Mouse (Mus musculus): Measurements from ENCODE around the gene Itga1. TPM values are rescaled to one million over a fixed set of nuclear protein-coding genes. Genes with fewer than 3 reads are reported as not detected.
A peak's percentile ranks its signal among the peaks of the same experiment; 100 is the strongest.

The Itga1 gene
- total and polyA plus RNA-seq, 3 experiments, result under 0.01 to 0.04 (median 0.01) TPM

DNA sequence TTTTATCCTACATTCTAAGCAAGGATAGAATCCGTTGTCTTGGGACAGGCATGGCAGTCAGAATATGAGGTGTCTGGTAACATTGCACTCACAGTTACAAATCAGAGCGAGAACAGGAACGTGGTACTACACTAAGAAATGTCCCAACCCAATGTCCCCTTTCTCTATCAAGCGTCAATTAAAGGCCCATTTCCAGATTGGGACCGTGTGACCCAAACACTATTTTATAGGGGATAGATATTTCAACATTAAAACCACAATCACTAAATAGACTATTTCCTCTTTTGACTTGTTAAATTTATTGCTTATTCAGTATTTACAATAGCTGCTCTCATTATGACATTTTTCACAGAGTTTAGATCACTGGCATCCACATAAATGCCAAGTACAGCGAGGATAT lies 48.1 kb upstream of the Itga1 start:
- H3K27me3 ChIP-seq (replicated peaks), result no peaks in the 10 kb centered on the region
- no peaks in the 10 kb centered on the region for H3K9me3 ChIP-seq (replicated peaks; ENCODE audit: low read length)
- no peaks in the 10 kb centered on the region for H3K36me3 ChIP-seq (replicated peaks in 1 of 2; ENCODE audit: control insufficient read depth in 1 of 2, insufficient read depth in 1 of 2, low read length in 1 of 2)
- DNase-seq (ENCODE audit: extremely low read depth), result no peak
- H3K4me2 ChIP-seq (ENCODE audit: insufficient read depth, low read depth, poor library complexity, severe bottlenecking), result no peak overlapping the region
- no peak overlapping the region for H3K4me3 ChIP-seq (replicated peaks in 1 of 3; ENCODE audit: low read depth in 2 of 3, low read length in 2 of 3, poor library complexity in 1 of 3)
- in situ Hi-C loops (cut with MboI; ENCODE audit: low pct_ligation_motif_present, low pct_unique_long_range_greater_than_20kb, low sequenced_read_pairs) (loop anchor here (25.0 kb wide), 1 partner anchor 163 kb away; no protein-coding TSS in a partner anchor), dilution Hi-C loops (cut with MboI; ENCODE audit: extremely low pct_ligation_motif_present, extremely low pct_unique_long_range_greater_than_20kb, low sequenced_read_pairs) (no loop called here)
- H3K4me1 ChIP-seq (ENCODE audit: control insufficient read depth in 1 of 2, insufficient read depth in 2 of 2), result no peaks in the 10 kb centered on the region
- H3K9ac ChIP-seq (ENCODE audit: insufficient read depth, low read depth), result no peak overlapping the region
- TF ChIP-seq MXI1 (IDR thresholded peaks at IDR 0.05; ENCODE audit: low read depth, low read length), result no peak
- no peak for TF ChIP-seq EP300 (IDR thresholded peaks at IDR 0.05; ENCODE audit: low read length)
- TF ChIP-seq BHLHE40 (IDR thresholded peaks at IDR 0.05; ENCODE audit: low read depth, low read length), result no peak
- TF ChIP-seq MAZ (IDR thresholded peaks at IDR 0.05; ENCODE audit: low read depth, low read length), result no peak
- TF ChIP-seq GABPA (IDR thresholded peaks at IDR 0.05; ENCODE audit: insufficient replicate concordance, low read depth, low read length), result no peak
- no peaks in the 10 kb centered on the region for H3K79me2 ChIP-seq (replicated peaks; ENCODE audit: control insufficient read depth, extremely low read depth, insufficient read depth, poor library complexity, severe bottlenecking)
- no peak overlapping the region for H3K27ac ChIP-seq (ENCODE audit: insufficient read depth, low read depth)

DNA sequence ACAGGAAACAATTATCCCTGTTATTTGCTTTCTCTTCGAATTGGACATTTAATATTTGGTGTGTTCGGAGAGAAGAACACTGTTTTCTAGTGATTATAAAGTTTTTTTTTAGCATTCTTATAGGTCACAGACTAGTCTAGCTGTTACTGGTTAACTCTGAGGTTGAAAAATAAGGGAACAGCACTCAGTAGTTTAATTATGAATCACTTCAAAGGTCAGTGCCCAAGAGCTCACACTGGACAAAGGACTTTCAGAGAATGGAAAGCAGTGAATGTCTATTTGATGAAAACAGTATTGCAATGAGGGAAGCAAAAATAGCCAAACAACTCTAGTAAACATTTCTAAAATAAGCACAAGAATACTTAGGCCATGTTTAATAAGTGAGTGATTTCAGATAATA lies 41.8 kb upstream of the Itga1 start:
- H3K79me2 ChIP-seq (replicated peaks; ENCODE audit: control insufficient read depth, extremely low read depth, insufficient read depth, poor library complexity, severe bottlenecking), result no peaks in the 10 kb centered on the region
- no peaks in the 10 kb centered on the region for H3K27me3 ChIP-seq (replicated peaks)
- no peak for TF ChIP-seq CTCF (conservative IDR thresholded peaks at IDR 0.05 in 1 of 2, IDR thresholded peaks at IDR 0.05 in 1 of 2; ENCODE audit: low read depth in 2 of 2, low read length in 2 of 2)
- TF ChIP-seq BHLHE40 (IDR thresholded peaks at IDR 0.05; ENCODE audit: low read depth, low read length), result no peak
- no peak for TF ChIP-seq MYC (IDR thresholded peaks at IDR 0.05; ENCODE audit: low read depth, low read length)
- no peak for TF ChIP-seq ZNF384 (IDR thresholded peaks at IDR 0.05; ENCODE audit: low read depth, low read length)
- no peak for TF ChIP-seq JUN (IDR thresholded peaks at IDR 0.05; ENCODE audit: insufficient read depth, low read depth, low read length)
- no peak for TF ChIP-seq NRF1 (IDR thresholded peaks at IDR 0.05; ENCODE audit: low read depth, low read length)
- TF ChIP-seq RAD21 (IDR thresholded peaks at IDR 0.05; ENCODE audit: low read depth, low read length), result no peak
- no peak for TF ChIP-seq ELF1 (IDR thresholded peaks at IDR 0.05; ENCODE audit: low read depth, low read length)
- TF ChIP-seq MXI1 (IDR thresholded peaks at IDR 0.05; ENCODE audit: low read depth, low read length), result no peak
- H3K27ac ChIP-seq (ENCODE audit: insufficient read depth, low read depth), result no peak overlapping the region
- no peak overlapping the region for H3K4me2 ChIP-seq (ENCODE audit: insufficient read depth, low read depth, poor library complexity, severe bottlenecking)
- in situ Hi-C loops (cut with MboI; ENCODE audit: low pct_ligation_motif_present, low pct_unique_long_range_greater_than_20kb, low sequenced_read_pairs) (no loop called here), dilution Hi-C loops (cut with MboI; ENCODE audit: extremely low pct_ligation_motif_present, extremely low pct_unique_long_range_greater_than_20kb, low sequenced_read_pairs) (no loop called here)
- no peak for DNase-seq (ENCODE audit: extremely low read depth)
- no peaks in the 10 kb centered on the region for H3K9me3 ChIP-seq (replicated peaks; ENCODE audit: low read length)
- H3K9ac ChIP-seq (ENCODE audit: insufficient read depth, low read depth), result no peak overlapping the region
- H3K4me1 ChIP-seq (ENCODE audit: control insufficient read depth in 1 of 2, insufficient read depth in 2 of 2), result no peaks in the 10 kb centered on the region
- no peaks in the 10 kb centered on the region for H3K36me3 ChIP-seq (replicated peaks in 1 of 2; ENCODE audit: control insufficient read depth in 1 of 2, insufficient read depth in 1 of 2, low read length in 1 of 2)
- H3K4me3 ChIP-seq (replicated peaks in 1 of 3; ENCODE audit: low read depth in 2 of 3, low read length in 2 of 3, poor library complexity in 1 of 3), result no peak overlapping the region

DNA sequence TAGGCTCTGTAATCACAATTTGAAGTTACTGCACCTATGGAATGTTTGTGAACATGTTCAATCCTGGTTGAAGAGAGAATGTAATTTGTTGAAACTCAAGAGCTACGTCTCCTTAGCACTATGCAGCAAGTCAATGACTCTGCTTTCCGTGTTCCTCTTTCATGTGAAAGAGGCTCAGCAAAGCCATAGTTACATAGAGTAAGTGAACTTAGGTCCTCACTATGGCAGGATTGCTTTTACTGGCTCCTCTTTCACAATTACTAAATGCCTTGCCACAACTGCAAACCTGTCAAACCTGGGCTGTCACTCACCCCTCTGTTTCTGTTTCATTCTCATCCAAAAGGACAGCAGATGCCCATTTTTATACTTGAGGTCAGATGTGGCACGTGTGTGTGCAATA lies 40.3 kb upstream of the Itga1 start:
- H3K9ac ChIP-seq (ENCODE audit: insufficient read depth, low read depth), result no peak overlapping the region
- dilution Hi-C loops (cut with MboI; ENCODE audit: extremely low pct_ligation_motif_present, extremely low pct_unique_long_range_greater_than_20kb, low sequenced_read_pairs), result no loop called here
- no peak overlapping the region for H3K4me3 ChIP-seq (replicated peaks in 1 of 3; ENCODE audit: low read depth in 2 of 3, low read length in 2 of 3, poor library complexity in 1 of 3)
- H3K9me3 ChIP-seq (replicated peaks; ENCODE audit: low read length), result no peaks in the 10 kb centered on the region
- DNase-seq (ENCODE audit: extremely low read depth), result no peak
- H3K79me2 ChIP-seq (replicated peaks; ENCODE audit: control insufficient read depth, extremely low read depth, insufficient read depth, poor library complexity, severe bottlenecking), result no peaks in the 10 kb centered on the region
- H3K4me1 ChIP-seq (ENCODE audit: control insufficient read depth in 1 of 2, insufficient read depth in 2 of 2), result no peaks in the 10 kb centered on the region
- no peaks in the 10 kb centered on the region for H3K36me3 ChIP-seq (replicated peaks in 1 of 2; ENCODE audit: control insufficient read depth in 1 of 2, insufficient read depth in 1 of 2, low read length in 1 of 2)
- no peaks in the 10 kb centered on the region for H3K27me3 ChIP-seq (replicated peaks)
- in situ Hi-C loops (cut with MboI; ENCODE audit: low pct_ligation_motif_present, low pct_unique_long_range_greater_than_20kb, low sequenced_read_pairs), result no loop called here
- TF ChIP-seq BHLHE40 (IDR thresholded peaks at IDR 0.05; ENCODE audit: low read depth, low read length) (peak; percentile 57), CHD2 (IDR thresholded peaks at IDR 0.05; ENCODE audit: low read length) (no peak)
- H3K27ac ChIP-seq (ENCODE audit: insufficient read depth, low read depth), result no peak overlapping the region
- peak overlapping the region; percentile 50 for H3K4me2 ChIP-seq (ENCODE audit: insufficient read depth, low read depth, poor library complexity, severe bottlenecking)
